Mouse (Mus musculus): ENCODE data around the gene Rpl10. TPM values are rescaled to one million over a fixed set of nuclear protein-coding genes. Genes with fewer than 3 reads are reported as not detected.

The Rpl10 gene
- total and polyA plus RNA-seq, 3 experiments, result 459 to 3,697 (median 3,137) TPM

DNA sequence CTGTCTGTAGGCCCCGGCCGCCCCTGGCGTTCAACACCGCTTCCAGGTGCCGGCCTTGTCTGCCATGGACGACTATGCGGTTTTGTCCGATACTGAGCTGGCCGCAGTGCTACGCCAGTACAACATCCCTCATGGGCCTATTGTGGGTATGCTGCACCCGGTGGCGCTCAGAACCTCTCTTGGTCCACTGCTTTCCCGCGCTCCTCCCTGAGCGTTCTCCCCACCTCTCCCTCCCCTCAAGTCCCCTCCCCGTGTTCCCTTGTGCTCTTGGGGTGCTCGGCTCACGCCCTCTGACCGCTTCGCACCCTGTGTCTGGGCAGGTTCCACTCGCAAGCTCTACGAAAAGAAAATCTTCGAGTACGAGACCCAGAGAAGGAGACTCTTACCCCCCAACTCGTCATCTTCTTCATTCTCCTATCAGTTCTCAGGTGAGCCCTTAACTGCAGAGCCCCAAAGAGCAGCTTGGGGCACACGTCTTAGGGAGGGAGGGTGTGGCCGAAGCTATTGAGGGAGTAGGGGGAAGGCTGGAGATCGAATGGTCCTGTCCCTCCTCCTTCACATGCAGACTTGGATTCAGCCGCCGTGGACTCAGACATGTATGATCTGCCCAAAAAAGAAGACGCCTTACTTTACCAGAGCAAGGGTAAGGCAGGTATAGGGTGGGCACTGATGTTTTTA lies 15.6 kb upstream of the Rpl10 start:
- dilution Hi-C loops (cut with MboI; ENCODE audit: extremely low pct_ligation_motif_present, extremely low pct_unique_long_range_greater_than_20kb, low sequenced_read_pairs) (no loop called here), in situ Hi-C loops (cut with MboI; ENCODE audit: low pct_ligation_motif_present, low pct_unique_long_range_greater_than_20kb, low sequenced_read_pairs) (no loop called here)
- H3K36me3 ChIP-seq (replicated peaks in 1 of 2; ENCODE audit: control insufficient read depth in 1 of 2, insufficient read depth in 1 of 2, low read length in 1 of 2), result peaks cover 18 to 27% of the 10 kb centered on the region in 2 experiments
- peak overlapping the region; percentile 50 to 78 (median 72) for H3K4me3 ChIP-seq (replicated peaks in 1 of 3; ENCODE audit: low read depth in 2 of 3, low read length in 2 of 3, poor library complexity in 1 of 3)
- no peaks in the 10 kb centered on the region for H3K27me3 ChIP-seq (replicated peaks)
- H3K4me2 ChIP-seq (ENCODE audit: insufficient read depth, low read depth, poor library complexity, severe bottlenecking), result peak overlapping the region; percentile 87; the same call in 1 of the 2 replicates
- no peak for TF ChIP-seq MEF2A (IDR thresholded peaks at IDR 0.05; ENCODE audit: borderline replicate concordance, low read depth, low read length)
- TF ChIP-seq TBP (conservative IDR thresholded peaks at IDR 0.05; ENCODE audit: low read depth, low read length), result 0 out of 2 replicates have a peak, but pooled peaks have one; percentile 8
- TF ChIP-seq USF2 (conservative IDR thresholded peaks at IDR 0.05; ENCODE audit: low read depth, low read length), result no peak
- TF ChIP-seq SIN3A (IDR thresholded peaks at IDR 0.05; ENCODE audit: low read length), result peak; percentile 17; the same call in 1 of the 2 replicates
- 0 out of 2 replicates have a peak, but pooled peaks have one; percentile 48 for TF ChIP-seq KAT2A (IDR thresholded peaks at IDR 0.05; ENCODE audit: insufficient replicate concordance, low read length)
- 0 out of 2 replicates have a peak, but pooled peaks have one; percentile 2 for TF ChIP-seq ETS1 (conservative IDR thresholded peaks at IDR 0.05; ENCODE audit: low read depth, low read length)
- TF ChIP-seq E2F4 (IDR thresholded peaks at IDR 0.05; ENCODE audit: insufficient replicate concordance, low read depth, low read length), result 0 out of 2 replicates have a peak, but pooled peaks have one; percentile 49
- no peak for TF ChIP-seq HCFC1 (IDR thresholded peaks at IDR 0.05; ENCODE audit: low read depth, low read length)
- TF ChIP-seq JUN (IDR thresholded peaks at IDR 0.05; ENCODE audit: insufficient read depth, low read depth, low read length), result no peak
- peaks cover 2 to 9% of the 10 kb centered on the region in 2 experiments; a peak in 3 of 4 replicates for H3K4me1 ChIP-seq (ENCODE audit: control insufficient read depth in 1 of 2, insufficient read depth in 2 of 2)
- H3K79me2 ChIP-seq (replicated peaks; ENCODE audit: control insufficient read depth, extremely low read depth, insufficient read depth, poor library complexity, severe bottlenecking), result peaks cover 10% of the 10 kb centered on the region; the same call in 1 of the 2 replicates
- H3K27ac ChIP-seq (ENCODE audit: insufficient read depth, low read depth), result peak overlapping the region; percentile 78
- H3K9ac ChIP-seq (ENCODE audit: insufficient read depth, low read depth), result peak overlapping the region; percentile 62
- no peak for DNase-seq (ENCODE audit: extremely low read depth)
- no peaks in the 10 kb centered on the region for H3K9me3 ChIP-seq (replicated peaks; ENCODE audit: low read length)

DNA sequence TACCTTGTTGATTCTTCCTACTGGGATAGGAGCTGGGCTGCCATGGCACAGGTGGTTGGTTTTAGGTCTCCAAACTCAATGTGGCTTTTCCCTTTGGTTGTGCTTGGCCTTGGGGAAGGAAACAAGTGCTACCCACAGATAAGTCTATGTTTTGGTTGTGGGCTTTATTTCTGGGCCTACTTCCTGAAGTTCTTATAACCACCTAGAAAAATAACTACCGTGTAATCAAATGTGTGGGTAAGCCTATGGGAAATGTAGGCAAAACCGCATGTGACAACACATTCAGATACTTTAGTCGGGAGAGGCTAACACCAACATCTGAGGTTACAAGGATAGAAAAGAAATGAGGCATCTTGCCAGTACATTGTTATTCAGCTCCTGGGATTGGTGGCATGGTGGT lies 12.9 kb upstream of the Rpl10 start:
- dilution Hi-C loops (cut with MboI; ENCODE audit: extremely low pct_ligation_motif_present, extremely low pct_unique_long_range_greater_than_20kb, low sequenced_read_pairs), result no loop called here

More for the DNA sequence above, 12.9 kb upstream of the Rpl10 start:
- in situ Hi-C loops (cut with MboI; ENCODE audit: low pct_ligation_motif_present, low pct_unique_long_range_greater_than_20kb, low sequenced_read_pairs), result no loop called here
- TF ChIP-seq RAD21 (IDR thresholded peaks at IDR 0.05; ENCODE audit: low read depth, low read length), result no peak
- no peak for TF ChIP-seq MXI1 (IDR thresholded peaks at IDR 0.05; ENCODE audit: low read depth, low read length)
- TF ChIP-seq HCFC1 (IDR thresholded peaks at IDR 0.05; ENCODE audit: low read depth, low read length), result no peak
- no peak for TF ChIP-seq GABPA (IDR thresholded peaks at IDR 0.05; ENCODE audit: insufficient replicate concordance, low read depth, low read length)
- TF ChIP-seq MEF2A (IDR thresholded peaks at IDR 0.05; ENCODE audit: borderline replicate concordance, low read depth, low read length), result no peak
- TF ChIP-seq CTCF (conservative IDR thresholded peaks at IDR 0.05 in 1 of 2, IDR thresholded peaks at IDR 0.05 in 1 of 2; ENCODE audit: low read depth in 2 of 2, low read length in 2 of 2), result no peak
- no peak for TF ChIP-seq ZNF384 (IDR thresholded peaks at IDR 0.05; ENCODE audit: low read depth, low read length)
- no peak for TF ChIP-seq ZC3H11A (IDR thresholded peaks at IDR 0.05; ENCODE audit: low read depth, low read length)
- no peak for TF ChIP-seq MYC (IDR thresholded peaks at IDR 0.05; ENCODE audit: low read depth, low read length)
- no peak for TF ChIP-seq USF1 (IDR thresholded peaks at IDR 0.05; ENCODE audit: low read depth, low read length)
- no peak for TF ChIP-seq CHD2 (IDR thresholded peaks at IDR 0.05; ENCODE audit: low read length)
- Histone ChIP-seq H3K4me2 (ENCODE audit: insufficient read depth, low read depth, poor library complexity, severe bottlenecking) (no peak overlapping the region), H3K27ac (ENCODE audit: insufficient read depth, low read depth) (no peak overlapping the region), H3K9me3 (replicated peaks; ENCODE audit: low read length) (no peaks in the 10 kb centered on the region), H3K9ac (ENCODE audit: insufficient read depth, low read depth) (no peak overlapping the region), H3K36me3 (replicated peaks in 1 of 2; ENCODE audit: control insufficient read depth in 1 of 2, insufficient read depth in 1 of 2, low read length in 1 of 2) (peaks cover 19 to 31% of the 10 kb centered on the region in 2 experiments), H3K27me3 (replicated peaks) (no peaks in the 10 kb centered on the region), H3K4me3 (replicated peaks in 1 of 3; ENCODE audit: low read depth in 2 of 3, low read length in 2 of 3, poor library complexity in 1 of 3) (no peak overlapping the region), H3K79me2 (replicated peaks; ENCODE audit: control insufficient read depth, extremely low read depth, insufficient read depth, poor library complexity, severe bottlenecking) (peaks cover 10% of the 10 kb centered on the region; the same call in 1 of the 2 replicates), H3K4me1 (ENCODE audit: control insufficient read depth in 1 of 2, insufficient read depth in 2 of 2) (peaks cover 0 to 3% of the 10 kb centered on the region in 2 experiments; a peak in 1 of 4 replicates)
- DNase-seq (ENCODE audit: extremely low read depth), result no peak

Measured in CH12.LX (cell line).